Mouse (Mus musculus) liver, adult 2 months (tissue): Measurements from ENCODE around the gene Rab5if. TPM values are rescaled to one million over a fixed set of nuclear protein-coding genes. Genes with fewer than 3 reads are reported as not detected.
"Not testable (repeated sequence)": the region's sequence is repeated elsewhere in the genome, so short reads cannot be mapped to it uniquely, and the experiment has no call there.

Experiments
- DNase-seq: peaks from one replicate; pipeline ENCODE4 v3.0.0-alpha.2; 2011; ENCODE audit warnings: low read depth, low spot score; ENCODE audit errors: extremely low read depth
- H3K27ac ChIP-seq: fragments of 200-500 bp; replicated peaks from 2 replicates; pipeline ENCODE4 v1.5.1; 2012; ENCODE audit warnings: low read depth, mild to moderate bottlenecking, control low read depth, inconsistent platforms, low read length; ENCODE audit not compliant: insufficient read depth
- H3K27me3 ChIP-seq: fragments of 200-500 bp; 2 replicates; pipeline ENCODE4 v1.6.1; 2012; ENCODE audit warnings: mild to moderate bottlenecking, moderate library complexity, low read length, inconsistent platforms; ENCODE audit not compliant: control insufficient read depth, insufficient read depth
- H3K36me3 ChIP-seq: fragments of 200-500 bp; 2 replicates; pipeline ENCODE4 v1.6.1; 2012; ENCODE audit warnings: low read length, inconsistent platforms; ENCODE audit not compliant: control insufficient read depth, insufficient read depth
- H3K4me1 ChIP-seq: fragments of 200-500 bp; 2 replicates; pipeline ENCODE4 v1.6.1; 2011; ENCODE audit warnings: low read length; ENCODE audit not compliant: control insufficient read depth, insufficient read depth
- H3K4me3 ChIP-seq: fragments of 200-500 bp; 2 replicates; pipeline ENCODE4 v1.5.1; 2011; ENCODE audit warnings: low read depth, mild to moderate bottlenecking, control low read depth, low read length, moderate library complexity; ENCODE audit not compliant: insufficient read depth
- H3K79me2 ChIP-seq: fragments of 200-500 bp; 2 replicates; pipeline ENCODE4 v1.6.1; 2012; ENCODE audit warnings: inconsistent platforms, mild to moderate bottlenecking, low read length, moderate library complexity; ENCODE audit not compliant: control insufficient read depth, insufficient read depth
- H3K9ac ChIP-seq: fragments of 200-500 bp; 2 replicates; pipeline ENCODE4 v1.6.1; 2012; ENCODE audit warnings: low read depth, mild to moderate bottlenecking, control low read depth, inconsistent platforms, low read length
- CTCF ChIP-seq: fragments of 200-500 bp; IDR thresholded peaks from 2 replicates; pipeline ENCODE4 v1.5.1; 2011; ENCODE audit warnings: low read depth, low read length, control low read depth
- POLR2A ChIP-seq: fragments of 200-500 bp; IDR thresholded peaks from 2 replicates; pipeline ENCODE4 v1.6.1; 2011; ENCODE audit warnings: low read length, control low read depth; ENCODE audit not compliant: insufficient read depth; ENCODE audit errors: extremely low read depth
- WGBS: fragments of 180-500 bp; shearing (Covaris S2); methylation state at CpG from one replicate; pipeline ENCODE4 v1.1.7; 2018; 5-methylcytosine and 5-hydroxymethylcytosine counted together
- polyA plus RNA-seq: library from polyadenylated mRNA; depleted of rRNA; stranded (reverse); fragments of >200 nt; gene quantifications from 2 replicates; pipeline ENCODE4 v1.2.3, GENCODE M21; 2012
- total RNA-seq: library from RNA; depleted of rRNA; stranded (reverse); fragments of >200 nt; gene quantifications from 2 replicates; pipeline ENCODE4 v1.2.3, GENCODE M21; 2014

Gene Rab5if
- total and polyA plus RNA-seq, 2 experiments, result 122 to 149 TPM

GRCm38 (mm10) chr2:156898374-156898773 lies 35.4 kb downstream of the Rab5if start:
- Histone ChIP-seq H3K4me3 (no peak overlapping the region), H3K4me1 (no peaks in the 10 kb centered on the region; the same call in 1 of the 2 replicates), H3K9ac (no peak overlapping the region), H3K27ac (no peak overlapping the region), H3K36me3 (no peaks in the 10 kb centered on the region), H3K27me3 (no peaks in the 10 kb centered on the region), H3K79me2 (no peaks in the 10 kb centered on the region)
- no peak for TF ChIP-seq CTCF
- TF ChIP-seq POLR2A, result no peak
- DNase-seq, result no peak
- WGBS, result 57% methylated on average over 4 of the region's 4 CpGs

DNA sequence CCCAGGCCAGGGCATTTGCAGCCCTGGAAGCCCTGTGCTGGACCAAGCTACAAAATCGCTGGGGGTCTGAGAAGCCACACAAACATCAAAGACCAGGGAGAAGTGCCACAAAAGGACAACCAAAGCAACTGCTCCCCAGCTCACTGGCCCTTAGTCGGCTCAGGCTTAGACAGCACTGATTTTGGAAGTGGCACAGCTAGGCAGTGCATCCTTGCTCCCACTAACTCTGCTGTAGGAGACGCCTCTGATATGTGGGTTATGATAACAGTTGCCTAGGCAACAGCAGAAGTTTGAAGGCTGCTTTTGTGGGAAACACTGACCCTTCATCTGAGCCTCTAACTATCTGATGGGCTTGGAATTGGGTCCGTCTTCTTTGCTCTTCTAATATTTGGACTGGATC lies 36.3 kb downstream of the Rab5if start:
- Histone ChIP-seq H3K27ac (no peak overlapping the region), H3K9ac (no peak overlapping the region), H3K4me1 (no peaks in the 10 kb centered on the region; the same call in 1 of the 2 replicates), H3K36me3 (no peaks in the 10 kb centered on the region), H3K4me3 (no peak overlapping the region), H3K27me3 (no peaks in the 10 kb centered on the region), H3K79me2 (no peaks in the 10 kb centered on the region)
- no peak for DNase-seq
- no peak for TF ChIP-seq CTCF
- WGBS, result 71% methylated on average over 4 of the region's 4 CpGs

- no peak for DNase-seq
- Histone ChIP-seq H3K27ac (no peak overlapping the region), H3K9ac (no peak overlapping the region), H3K79me2 (no peaks in the 10 kb centered on the region), H3K4me1 (no peaks in the 10 kb centered on the region; the same call in 1 of the 2 replicates), H3K4me3 (no peak overlapping the region), H3K36me3 (no peaks in the 10 kb centered on the region), H3K27me3 (no peaks in the 10 kb centered on the region)
- 96% methylated on average over 2 of the region's 2 CpGs for WGBS
- no peak for TF ChIP-seq CTCF
- TF ChIP-seq POLR2A, result no peak
Observed at GRCm38 (mm10) chr2:156901344-156901743, 38.4 kb downstream of the Rab5if start.

DNA sequence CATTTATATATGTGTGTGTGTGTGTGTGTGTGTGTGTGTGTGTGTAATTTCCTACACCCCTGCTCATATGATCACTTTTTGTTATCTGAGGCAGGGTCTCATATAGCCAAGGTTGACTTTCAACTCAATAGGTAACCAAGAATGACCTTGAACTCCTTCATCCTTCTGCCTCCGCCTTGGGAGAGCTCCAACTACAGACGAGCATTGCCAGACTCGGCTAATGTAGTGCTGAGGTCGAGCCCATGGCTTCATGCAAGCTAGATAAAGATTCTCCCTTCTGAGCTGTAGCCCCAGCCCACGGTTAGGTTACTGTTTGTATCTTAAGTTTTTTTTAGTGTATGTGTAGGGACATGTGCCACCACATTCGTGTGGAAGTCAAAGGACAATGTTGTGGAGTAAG lies 39.0 kb downstream of the Rab5if start:
- no peaks in the 10 kb centered on the region for H3K36me3 ChIP-seq

GRCm38 (mm10) chr2:156902411-156902810 lies 39.5 kb downstream of the Rab5if start:
- not testable (repeated sequence) for H3K79me2 ChIP-seq, H3K9ac ChIP-seq, H3K4me1 ChIP-seq, H3K27ac ChIP-seq, H3K36me3 ChIP-seq, H3K4me3 ChIP-seq, DNase-seq, H3K27me3 ChIP-seq
- WGBS, result 65% methylated on average over 4 of the region's 4 CpGs

More for the DNA sequence above, 39.0 kb downstream of the Rab5if start:
- no peak for TF ChIP-seq POLR2A
- no peak for TF ChIP-seq CTCF
- no peaks in the 10 kb centered on the region for H3K27me3 ChIP-seq
- H3K4me3 ChIP-seq, result no peak overlapping the region
- H3K79me2 ChIP-seq, result no peaks in the 10 kb centered on the region
- H3K4me1 ChIP-seq, result no peaks in the 10 kb centered on the region; the same call in 1 of the 2 replicates
- WGBS, result 61% methylated on average over 6 of the region's 6 CpGs
- no peak for DNase-seq
- H3K9ac ChIP-seq, result no peak overlapping the region
- H3K27ac ChIP-seq, result no peak overlapping the region

DNA sequence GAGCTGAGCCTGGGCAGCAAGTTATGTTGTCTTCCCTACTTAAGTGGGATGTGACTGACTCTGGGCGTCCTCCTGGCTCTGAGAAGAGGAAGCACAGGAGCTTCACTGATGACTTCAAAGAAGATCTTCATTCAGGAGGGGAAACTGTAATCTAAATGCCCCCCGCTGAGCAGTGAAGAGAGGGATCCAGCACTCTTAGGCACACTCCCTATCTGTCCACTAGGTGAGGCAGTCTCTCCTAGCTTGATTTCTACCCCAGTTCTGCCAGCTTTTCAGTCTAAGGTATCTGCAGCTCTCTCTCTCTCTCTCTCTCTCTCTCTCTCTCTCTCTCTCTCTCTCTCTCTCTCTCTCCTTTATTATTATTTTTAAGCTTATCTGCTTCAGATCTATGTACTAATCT lies 40.4 kb downstream of the Rab5if start:
- WGBS, result 73% methylated on average over 2 of the region's 2 CpGs
- TF ChIP-seq CTCF, result no peak
- no peak for TF ChIP-seq POLR2A
- Histone ChIP-seq H3K27ac (no peak overlapping the region), H3K4me3 (no peak overlapping the region), H3K79me2 (no peaks in the 10 kb centered on the region), H3K27me3 (no peaks in the 10 kb centered on the region), H3K36me3 (no peaks in the 10 kb centered on the region), H3K4me1 (no peaks in the 10 kb centered on the region; the same call in 1 of the 2 replicates), H3K9ac (no peak overlapping the region)
- DNase-seq, result no peak
